Mouse (Mus musculus) gastrocnemius, postnatal 10 days (tissue): ENCODE results near the gene Gm20388. TPM values are rescaled to one million over a fixed set of nuclear protein-coding genes. Genes with fewer than 3 reads are reported as not detected.

ENCODE experiments used
- DNase-seq: peaks from one replicate; pipeline ENCODE4 v3.0.0; 2021; ENCODE audit warnings: mixed read lengths
- total RNA-seq, 2 experiments: library from RNA; stranded (reverse); gene quantifications; 2 replicates each; pipeline ENCODE4 v1.2.3; 2021

The Gm20388 gene
- total RNA-seq, 2 experiments from 2014 or later = 2.9 to 6.0 TPM

- no peak for DNase-seq
These were observed 2992.4 kb downstream of the Gm20388 start for GRCm38 (mm10) chr8:122903002-122903401.

GRCm38 (mm10) chr8:122904496-122904895 lies 2993.9 kb downstream of the Gm20388 start:
- no peak for DNase-seq

- DNase-seq = peak; percentile 27
These were observed 2994.7 kb downstream of the Gm20388 start for GRCm38 (mm10) chr8:122905346-122905745.

- peak; percentile 76 for DNase-seq
These were observed 2995.9 kb downstream of the Gm20388 start for GRCm38 (mm10) chr8:122906463-122907021.

GRCm38 (mm10) chr8:122912150-122912549 lies 3001.5 kb downstream of the Gm20388 start:
- no peak for DNase-seq

GRCm38 (mm10) chr8:122912871-122913270 lies 3002.2 kb downstream of the Gm20388 start:
- DNase-seq = no peak

- no peak for DNase-seq
These were observed 3006.1 kb downstream of the Gm20388 start for GRCm38 (mm10) chr8:122916766-122917165.

GRCm38 (mm10) chr8:122917531-122918392 lies 3007.1 kb downstream of the Gm20388 start:
- no peak for DNase-seq

- no peak for DNase-seq
These were observed 3007.9 kb downstream of the Gm20388 start for GRCm38 (mm10) chr8:122918438-122919107.

GRCm38 (mm10) chr8:122920890-122921289 lies 3010.2 kb downstream of the Gm20388 start:
- DNase-seq = no peak

- DNase-seq = no peak
These were observed 3012.3 kb downstream of the Gm20388 start for GRCm38 (mm10) chr8:122922945-122923344.

- DNase-seq = no peak
These were observed 3012.9 kb downstream of the Gm20388 start for GRCm38 (mm10) chr8:122923431-122924090.

- no peak for DNase-seq
These were observed 3013.4 kb downstream of the Gm20388 start for GRCm38 (mm10) chr8:122924091-122924490.

- no peak for DNase-seq
These were observed 3015.5 kb downstream of the Gm20388 start for GRCm38 (mm10) chr8:122925939-122926722.

- DNase-seq = no peak
These were observed 3016.1 kb downstream of the Gm20388 start for GRCm38 (mm10) chr8:122926782-122927181.

GRCm38 (mm10) chr8:122927841-122928240 lies 3017.2 kb downstream of the Gm20388 start:
- DNase-seq = no peak

- DNase-seq = no peak
These were observed 3018.1 kb downstream of the Gm20388 start for GRCm38 (mm10) chr8:122928631-122929224.

- no peak for DNase-seq
These were observed 3021.4 kb downstream of the Gm20388 start for GRCm38 (mm10) chr8:122931834-122932560.

GRCm38 (mm10) chr8:122932561-122932959 lies 3021.9 kb downstream of the Gm20388 start:
- no peak for DNase-seq

- DNase-seq = no peak
These were observed 3023.3 kb downstream of the Gm20388 start for GRCm38 (mm10) chr8:122933973-122934372.

- DNase-seq = no peak
These were observed 3024.5 kb downstream of the Gm20388 start for GRCm38 (mm10) chr8:122935118-122935517.
